Mouse (Mus musculus) kidney, embryonic 14.5 days (tissue): ENCODE measurements at regions not wholly inside any gene's neighbourhood (a gene's known extent, or its start where the extent isn't known, plus 50 kb on each side); places are given as distances from the start of the nearest gene placed in this dataset.
A peak's percentile ranks its signal among the peaks of the same experiment; 100 is the strongest.

ENCODE experiments used
- ATAC-seq: fragments of 200-750 bp; cut with Nextera tagmentation; 2 replicates; pipeline ENCODE4 v1.8.0; 2017; ENCODE audit warnings: moderate number of reproducible peaks, mild to moderate bottlenecking, moderate TSS enrichment, moderate library complexity; ENCODE audit not compliant: low FRiP score, low TSS enrichment
- H3K27ac ChIP-seq: fragments of 300-500 bp; sonication (generic); 2 replicates; pipeline ENCODE4 v1.5.1; 2014; ENCODE audit warnings: low read depth, mild to moderate bottlenecking, low read length, moderate library complexity, mixed read lengths
- H3K27me3 ChIP-seq: fragments of 300-500 bp; sonication (generic); 2 replicates; pipeline ENCODE4 v1.6.1; 2014; ENCODE audit warnings: mild to moderate bottlenecking, low read length; ENCODE audit not compliant: control insufficient read depth, insufficient read depth
- H3K36me3 ChIP-seq: fragments of 300-500 bp; sonication (generic); 2 replicates; pipeline ENCODE4 v1.6.1; 2014; ENCODE audit warnings: low read length, mixed read lengths; ENCODE audit not compliant: control insufficient read depth, insufficient read depth
- H3K4me1 ChIP-seq: fragments of 300-500 bp; sonication (generic); 2 replicates; pipeline ENCODE4 v1.6.1; 2014; ENCODE audit warnings: low read length, mixed read lengths; ENCODE audit not compliant: control insufficient read depth, insufficient read depth
- H3K4me2 ChIP-seq: fragments of 300-500 bp; sonication (generic); replicated peaks from 2 replicates; pipeline ENCODE4 v1.6.1; 2014; ENCODE audit warnings: low read depth, mild to moderate bottlenecking, low read length
- H3K4me3 ChIP-seq: fragments of 300-500 bp; sonication (generic); 2 replicates; pipeline ENCODE4 v1.5.1; 2014; ENCODE audit warnings: mild to moderate bottlenecking, low read length
- H3K9ac ChIP-seq: fragments of 300-500 bp; sonication (generic); 2 replicates; pipeline ENCODE4 v1.6.1; 2014; ENCODE audit warnings: low read depth, mild to moderate bottlenecking, low read length, moderate library complexity
- H3K9me3 ChIP-seq: fragments of 300-500 bp; sonication (generic); 2 replicates; pipeline ENCODE4 v1.6.1; 2016; ENCODE audit warnings: low read length; ENCODE audit not compliant: control insufficient read depth
- WGBS: fragments of 180-500 bp; shearing (Covaris S2); extraction: QIAGEN DNeasy Blood & Tissue Kit; methylation state at CpG from one replicate; pipeline ENCODE4 v1.1.7; 2014; 5-methylcytosine and 5-hydroxymethylcytosine counted together

- Histone ChIP-seq H3K36me3 (no peaks in the 10 kb centered on the region), H3K27me3 (no peaks in the 10 kb centered on the region), H3K4me3 (no peak overlapping the region), H3K9ac (no peak overlapping the region), H3K4me1 (no peaks in the 10 kb centered on the region), H3K27ac (no peak overlapping the region), H3K4me2 (no peak overlapping the region), H3K9me3 (no peaks in the 10 kb centered on the region)
- 47% methylated on average over 10 of the region's 10 CpGs for WGBS
- ATAC-seq = no peak
Measured at GRCm38 (mm10) chr10:45009676-45010075, 57.3 kb upstream of the Prep start.

- Histone ChIP-seq H3K4me2 (no peak overlapping the region), H3K9ac (no peak overlapping the region), H3K36me3 (no peaks in the 10 kb centered on the region), H3K27ac (no peak overlapping the region), H3K9me3 (no peaks in the 10 kb centered on the region), H3K4me3 (no peak overlapping the region), H3K27me3 (no peaks in the 10 kb centered on the region), H3K4me1 (no peaks in the 10 kb centered on the region)
- ATAC-seq = no peak
- 97% methylated on average over 1 of the region's 1 CpGs for WGBS
Measured at GRCm38 (mm10) chr10:45009235-45009634, 57.8 kb upstream of the Prep start.

GRCm38 (mm10) chr10:45004037-45004653, 62.9 kb upstream of the Prep start:
- H3K4me1 ChIP-seq = no peaks in the 10 kb centered on the region; the same call in 1 of the 2 replicates
- H3K9me3 ChIP-seq = no peaks in the 10 kb centered on the region
- H3K27me3 ChIP-seq = no peaks in the 10 kb centered on the region
- no peak overlapping the region for H3K4me2 ChIP-seq
- no peaks in the 10 kb centered on the region for H3K36me3 ChIP-seq
- H3K4me3 ChIP-seq = no peak overlapping the region
- WGBS = 79% methylated on average over 9 of the region's 9 CpGs
- H3K27ac ChIP-seq = no peak overlapping the region
- no peak for ATAC-seq
- H3K9ac ChIP-seq = no peak overlapping the region

GRCm38 (mm10) chr10:45003344-45003681, 63.7 kb upstream of the Prep start:
- no peaks in the 10 kb centered on the region for H3K9me3 ChIP-seq
- H3K4me2 ChIP-seq = no peak overlapping the region
- WGBS = 71% methylated on average over 2 of the region's 2 CpGs
- H3K4me3 ChIP-seq = no peak overlapping the region
- H3K4me1 ChIP-seq = no peaks in the 10 kb centered on the region; the same call in 1 of the 2 replicates
- H3K27ac ChIP-seq = no peak overlapping the region
- ATAC-seq = no peak
- H3K36me3 ChIP-seq = no peaks in the 10 kb centered on the region
- H3K27me3 ChIP-seq = no peaks in the 10 kb centered on the region
- H3K9ac ChIP-seq = no peak overlapping the region

- WGBS = 60% methylated on average over 8 of the region's 8 CpGs
Measured at GRCm38 (mm10) chr10:45002637-45003343, 64.2 kb upstream of the Prep start.

GRCm38 (mm10) chr10:45000873-45001859, 65.8 kb upstream of the Prep start:
- ATAC-seq = peak; percentile 37; the same call in 1 of the 2 replicates
- WGBS = 49% methylated on average over 12 of the region's 12 CpGs
- Histone ChIP-seq H3K9ac (peak overlapping the region; percentile 47; the same call in 1 of the 2 replicates), H3K4me3 (peak overlapping the region; percentile 25; the same call in 1 of the 2 replicates), H3K9me3 (no peaks in the 10 kb centered on the region), H3K4me1 (no peaks in the 10 kb centered on the region; the same call in 1 of the 2 replicates), H3K36me3 (no peaks in the 10 kb centered on the region), H3K27ac (no peak overlapping the region), H3K4me2 (peak overlapping the region; percentile 43), H3K27me3 (no peaks in the 10 kb centered on the region)

More at GRCm38 (mm10) chr10:45002637-45003343, 64.2 kb upstream of the Prep start:
- Histone ChIP-seq H3K9me3 (no peaks in the 10 kb centered on the region), H3K36me3 (no peaks in the 10 kb centered on the region), H3K4me2 (no peak overlapping the region), H3K9ac (no peak overlapping the region), H3K27ac (no peak overlapping the region), H3K4me3 (no peak overlapping the region), H3K27me3 (no peaks in the 10 kb centered on the region), H3K4me1 (no peaks in the 10 kb centered on the region; the same call in 1 of the 2 replicates)
- no peak for ATAC-seq

GRCm38 (mm10) chr10:45000027-45000840, 66.8 kb upstream of the Prep start:
- Histone ChIP-seq H3K36me3 (no peaks in the 10 kb centered on the region), H3K27me3 (no peaks in the 10 kb centered on the region), H3K4me3 (peak overlapping the region; percentile 25; the same call in 1 of the 2 replicates), H3K4me1 (no peaks in the 10 kb centered on the region; the same call in 1 of the 2 replicates), H3K9ac (peak overlapping the region; percentile 47; the same call in 1 of the 2 replicates), H3K27ac (no peak overlapping the region), H3K4me2 (peak overlapping the region; percentile 43), H3K9me3 (no peaks in the 10 kb centered on the region)
- peak; percentile 34; the same call in 1 of the 2 replicates for ATAC-seq
- 34% methylated on average over 18 of the region's 18 CpGs for WGBS

GRCm38 (mm10) chr10:44997906-44998289, 69.1 kb upstream of the Prep start:
- no peaks in the 10 kb centered on the region; the same call in 1 of the 2 replicates for H3K4me1 ChIP-seq

More at GRCm38 (mm10) chr10:44997906-44998289, 69.1 kb upstream of the Prep start:
- no peaks in the 10 kb centered on the region for H3K27me3 ChIP-seq
- no peak overlapping the region for H3K27ac ChIP-seq
- H3K4me2 ChIP-seq = peak overlapping the region; percentile 45
- H3K36me3 ChIP-seq = no peaks in the 10 kb centered on the region
- peak overlapping the region; percentile 34; the same call in 1 of the 2 replicates for H3K9ac ChIP-seq
- WGBS = 4% methylated on average over 4 of the region's 4 CpGs
- H3K9me3 ChIP-seq = no peaks in the 10 kb centered on the region
- ATAC-seq = no peak
- peak overlapping the region; percentile 22; the same call in 1 of the 2 replicates for H3K4me3 ChIP-seq
